Comparison of ENCODE assay signal across 9 mouse cellular contexts in the genomic region with DNA sequence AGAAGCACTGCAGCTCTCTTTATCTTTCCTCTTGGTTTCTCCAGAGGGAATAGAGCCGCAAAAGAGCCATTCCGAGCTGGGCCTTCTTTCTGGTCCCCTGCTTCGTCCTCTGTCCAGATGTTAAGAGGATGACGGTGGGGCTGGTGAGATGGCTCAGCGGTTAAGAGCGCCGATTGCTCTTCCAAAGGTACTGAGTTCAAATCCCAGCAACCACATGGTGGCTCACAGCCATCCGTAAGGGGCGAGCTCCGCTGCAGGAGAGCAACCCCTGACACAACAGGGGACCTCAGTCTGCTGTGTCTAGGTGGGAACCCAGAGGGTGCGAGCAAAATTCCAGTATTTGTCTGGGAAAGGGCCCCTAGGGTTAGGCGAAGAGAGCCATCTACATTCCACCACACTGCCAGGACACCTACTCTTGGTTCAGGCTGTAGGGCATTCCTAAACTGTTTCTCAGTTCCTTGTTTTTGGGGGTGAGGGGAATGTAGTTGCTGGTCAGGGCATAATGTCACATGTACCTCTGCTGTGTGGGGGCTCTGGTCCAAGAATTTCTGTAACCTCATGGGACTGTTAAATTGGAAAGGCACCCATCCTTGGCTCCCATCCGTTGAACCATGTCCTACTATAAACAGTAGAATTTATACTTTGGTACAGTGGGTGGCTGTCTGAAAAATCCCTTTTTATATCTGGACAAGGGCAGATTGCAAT. TPM values are rescaled to one million over a fixed set of nuclear protein-coding genes. Genes with fewer than 3 reads are reported as not detected.
DNase-seq lines count a peak whose midpoint lies in the region; ATAC-seq and TF ChIP-seq lines count a peak whose summit lies in the region.
"Had no signal": no experiment of that assay in that cellular context is flagged by ENCODE, and none has a peak within 500 bp of the region (broad histone marks: within the 10 kb centered on the region; RNA-seq: fewer than 3 reads in every experiment).

No protein-coding gene starts in this region.

- H3K4me1 ChIP-seq in heart, embryonic 10.5 days: peaks cover 27% of the 10 kb centered on the region
- peaks cover 79% of the 10 kb centered on the region for H3K4me1 ChIP-seq in E14TG2a.4 (replicated peaks; ENCODE audit: low read depth, low read length)
- H3K4me1 ChIP-seq in forebrain, embryonic 15.5 days: peaks cover 20% of the 10 kb centered on the region
- H3K4me1 ChIP-seq in liver, embryonic 16.5 days (ENCODE audit: control insufficient read depth, low read depth, low read length): peaks cover 22% of the 10 kb centered on the region

- H3K27ac ChIP-seq in heart, embryonic 10.5 days: peak overlapping the region; percentile 97
- H3K27ac ChIP-seq in forebrain, embryonic 15.5 days (replicated peaks): peak overlapping the region; percentile 96
- H3K27ac ChIP-seq in liver, embryonic 16.5 days (ENCODE audit: low read length): peak overlapping the region; percentile 96

- H3K9ac ChIP-seq in forebrain, embryonic 15.5 days (replicated peaks): peak overlapping the region; percentile 66
- H3K9ac ChIP-seq in liver, embryonic 16.5 days (ENCODE audit: low read depth, low read length): peak overlapping the region; percentile 76

- WGBS in heart, embryonic 10.5 days: 63% methylated on average over 13 of the region's 13 CpGs
- 72% methylated on average over 13 of the region's 13 CpGs for WGBS in forebrain, embryonic 15.5 days
- 69% methylated on average over 13 of the region's 13 CpGs for WGBS in liver, embryonic 16.5 days (ENCODE audit: insufficient replicate concordance)

- no peak for TF ChIP-seq CTCF in E14TG2a.4 (conservative IDR thresholded peaks at IDR 0.05; ENCODE audit: low read length)

- no peaks in the 10 kb centered on the region for H3K9me3 ChIP-seq in heart, embryonic 10.5 days
- no peaks in the 10 kb centered on the region for H3K9me3 ChIP-seq in E14TG2a.4 (ENCODE audit: low read length)
- no peaks in the 10 kb centered on the region for H3K9me3 ChIP-seq in forebrain, embryonic 15.5 days
- no peaks in the 10 kb centered on the region for H3K9me3 ChIP-seq in liver, embryonic 16.5 days (replicated peaks; ENCODE audit: control insufficient read depth, low read length)

- H3K36me3 ChIP-seq in heart, embryonic 10.5 days: peaks cover 57% of the 10 kb centered on the region
- peaks cover 70% of the 10 kb centered on the region for H3K36me3 ChIP-seq in E14TG2a.4 (ENCODE audit: insufficient read depth, low read length)
- peaks cover 52% of the 10 kb centered on the region for H3K36me3 ChIP-seq in forebrain, embryonic 15.5 days
- H3K36me3 ChIP-seq in liver, embryonic 16.5 days (ENCODE audit: control insufficient read depth, insufficient read depth): peaks cover 23% of the 10 kb centered on the region

- intact Hi-C loops in heart, postnatal 14 days (cut with DNase I): no loop called here

- no peaks in the 10 kb centered on the region for H3K27me3 ChIP-seq in heart, embryonic 10.5 days (ENCODE audit: insufficient read depth, poor library complexity, severe bottlenecking)
- no peaks in the 10 kb centered on the region for H3K27me3 ChIP-seq in E14TG2a.4 (ENCODE audit: insufficient read depth, low read length)
- H3K27me3 ChIP-seq in forebrain, embryonic 15.5 days: no peaks in the 10 kb centered on the region
- H3K27me3 ChIP-seq in liver, embryonic 16.5 days (ENCODE audit: control insufficient read depth, insufficient read depth, low read depth, low read length): no peaks in the 10 kb centered on the region
- H3K27me3 ChIP-seq: Patski had no signal

- DNase-seq in heart, embryonic 10.5 days (ENCODE audit: low spot score): no peak
- DNase-seq in heart, postnatal 14 days: no peak
- DNase-seq in right cerebral cortex, postnatal 10 days (ENCODE audit: low spot score in 2 of 2): no peak
- no peak for DNase-seq in adrenal gland, adult 2 months
- DNase-seq in thymus, adult 18-20 months: no peak

- peak; percentile 28 for ATAC-seq in forebrain, embryonic 15.5 days (replicated peaks)
- no peak for ATAC-seq in liver, embryonic 16.5 days (ENCODE audit: low read depth)

- H3K4me2 ChIP-seq in forebrain, embryonic 15.5 days (replicated peaks): peak overlapping the region; percentile 58
- H3K4me2 ChIP-seq in liver, embryonic 16.5 days (ENCODE audit: low read depth, low read length): peak overlapping the region; percentile 86

- peak overlapping the region; percentile 67 for H3K4me3 ChIP-seq in heart, embryonic 10.5 days
- H3K4me3 ChIP-seq in E14TG2a.4 (replicated peaks; ENCODE audit: low read length): peak overlapping the region; percentile 82
- peak overlapping the region; percentile 66 for H3K4me3 ChIP-seq in forebrain, embryonic 15.5 days
- H3K4me3 ChIP-seq in liver, embryonic 16.5 days (ENCODE audit: low read depth, low read length): peak overlapping the region; percentile 76

RNA-seq across cellular contexts. Expression of a gene that starts 0.7 kb away (rescaled TPM):
- 62.1 and 63.7 TPM in 2 replicates for polyA plus RNA-seq in heart, embryonic 10.5 days (2016; fragmentation: Nextera tagmentation; extraction: Ambion mirVana)
- total RNA-seq in heart, postnatal 14 days (2021): 10 to 100 TPM; 20.9 to 21.6 TPM
- 89.1 and 91.0 TPM in 2 replicates for polyA plus RNA-seq in forebrain, embryonic 15.5 days (2015; fragmentation: Nextera tagmentation; extraction: Ambion mirVana)
- polyA plus RNA-seq in liver, embryonic 16.5 days (2015; fragmentation: Nextera tagmentation; extraction: Ambion mirVana): 34.5 and 35.0 TPM in 2 replicates
- total RNA-seq in adrenal gland, adult 2 months (2021): 100 to 1,000 TPM; 109 to 127 TPM
- polyA plus RNA-seq in adrenal gland, adult 2 months (2012; rRNA removed): 179 and 196 TPM in 2 replicates

RNA-seq across cellular contexts. Expression of a gene that starts 2.8 kb away (rescaled TPM):
- polyA plus RNA-seq in heart, embryonic 10.5 days (2016; fragmentation: Nextera tagmentation; extraction: Ambion mirVana): 2.0 and 4.4 TPM in 2 replicates
- 1 to 10 TPM; 5.6 to 7.5 TPM for total RNA-seq in heart, postnatal 14 days (2021)
- 6.7 and 7.7 TPM in 2 replicates for polyA plus RNA-seq in forebrain, embryonic 15.5 days (2015; fragmentation: Nextera tagmentation; extraction: Ambion mirVana)
- polyA plus RNA-seq in liver, embryonic 16.5 days (2015; fragmentation: Nextera tagmentation; extraction: Ambion mirVana): 32.0 and 35.4 TPM in 2 replicates
- 10 to 100 TPM; 16.8 to 53.0 TPM for total RNA-seq in adrenal gland, adult 2 months (2021)
- polyA plus RNA-seq in adrenal gland, adult 2 months (2012; rRNA removed): 24.5 and 36.9 TPM in 2 replicates

RNA-seq across cellular contexts. Expression of a gene that starts 8.0 kb away (rescaled TPM):
- polyA plus RNA-seq in heart, embryonic 10.5 days (2016; fragmentation: Nextera tagmentation; extraction: Ambion mirVana): 0.15 TPM in 1 of 2 replicates, not detected in the other
- not detected for total RNA-seq in heart, postnatal 14 days (2021)
- polyA plus RNA-seq in forebrain, embryonic 15.5 days (2015; fragmentation: Nextera tagmentation; extraction: Ambion mirVana): not detected in 2 replicates
- 0.11 TPM in 1 of 2 replicates, not detected in the other for polyA plus RNA-seq in liver, embryonic 16.5 days (2015; fragmentation: Nextera tagmentation; extraction: Ambion mirVana)
- not detected for total RNA-seq in adrenal gland, adult 2 months (2021)
- 0.24 TPM in 1 of 2 replicates, not detected in the other for polyA plus RNA-seq in adrenal gland, adult 2 months (2012; rRNA removed)

RNA-seq across cellular contexts. Expression of a gene that starts 9.1 kb away (rescaled TPM):
- 481 and 586 TPM in 2 replicates for polyA plus RNA-seq in heart, embryonic 10.5 days (2016; fragmentation: Nextera tagmentation; extraction: Ambion mirVana)
- total RNA-seq in heart, postnatal 14 days (2021): 100 to 1,000 TPM; 236 to 287 TPM
- 547 and 583 TPM in 2 replicates for polyA plus RNA-seq in forebrain, embryonic 15.5 days (2015; fragmentation: Nextera tagmentation; extraction: Ambion mirVana)
- 223 and 225 TPM in 2 replicates for polyA plus RNA-seq in liver, embryonic 16.5 days (2015; fragmentation: Nextera tagmentation; extraction: Ambion mirVana)
- 100 to 1,000 TPM; 509 to 543 TPM for total RNA-seq in adrenal gland, adult 2 months (2021)
- 85.0 and 144 TPM in 2 replicates for polyA plus RNA-seq in adrenal gland, adult 2 months (2012; rRNA removed)

RNA-seq across cellular contexts. Expression of a gene that starts 18.8 kb away (rescaled TPM):
- polyA plus RNA-seq in heart, embryonic 10.5 days (2016; fragmentation: Nextera tagmentation; extraction: Ambion mirVana): 95.3 and 108 TPM in 2 replicates
- total RNA-seq in heart, postnatal 14 days (2021): 10 to 100 TPM; 39.7 to 42.1 TPM
- 89.2 and 102 TPM in 2 replicates for polyA plus RNA-seq in forebrain, embryonic 15.5 days (2015; fragmentation: Nextera tagmentation; extraction: Ambion mirVana)
- polyA plus RNA-seq in liver, embryonic 16.5 days (2015; fragmentation: Nextera tagmentation; extraction: Ambion mirVana): 22.7 and 24.9 TPM in 2 replicates
- total RNA-seq in adrenal gland, adult 2 months (2021): 10 to 100 TPM; 65.5 to 75.5 TPM
- 34.3 and 37.5 TPM in 2 replicates for polyA plus RNA-seq in adrenal gland, adult 2 months (2012; rRNA removed)
